Mouse (Mus musculus) olfactory bulb, adult 2 months (tissue): ENCODE measurements around the gene Carmil3.

Experiments used
- CTCF ChIP-seq: fragments of 200-500 bp; IDR thresholded peaks from 2 replicates; pipeline ENCODE4 v1.5.1; 2012; ENCODE audit warnings: low read depth, mild to moderate bottlenecking, low read length, moderate library complexity; ENCODE audit not compliant: insufficient read depth
- POLR2A ChIP-seq: fragments of 200-500 bp; IDR thresholded peaks from 2 replicates; pipeline ENCODE4 v1.6.1; 2012; ENCODE audit warnings: mild to moderate bottlenecking, low read depth, low read length, moderate library complexity; ENCODE audit not compliant: insufficient read depth

DNA sequence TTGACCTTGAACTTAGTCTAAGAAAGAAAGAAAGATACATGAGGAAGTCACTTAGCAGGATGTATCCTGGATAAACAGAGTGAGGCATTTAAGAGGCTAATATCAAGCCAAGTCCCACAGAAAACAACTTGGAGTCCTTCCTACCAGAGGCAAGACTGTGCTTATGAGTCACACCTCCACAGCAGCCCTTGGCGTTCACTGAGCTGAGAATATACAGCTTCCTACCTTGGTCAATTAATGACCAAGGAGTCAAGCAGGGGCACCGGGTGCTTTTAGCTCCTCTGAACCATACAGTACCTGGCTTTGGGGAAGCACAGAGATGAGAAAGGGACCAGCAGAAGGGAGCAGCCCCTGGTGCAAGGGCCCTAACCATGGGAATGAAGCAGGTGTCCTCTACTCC, 21.4 kb upstream of the Carmil3 start:
- TF ChIP-seq CTCF (no peak), POLR2A (no peak)
